Mouse (Mus musculus) ES-Bruce4 (cell line): ENCODE results near the gene Olfr90. TPM values are rescaled to one million over a fixed set of nuclear protein-coding genes. Genes with fewer than 3 reads are reported as not detected.

Experiments used
- H3K27ac ChIP-seq: 2 replicates; pipeline ENCODE4 v1.5.1; 2012; ENCODE audit warnings: low read length, inconsistent platforms; ENCODE audit not compliant: insufficient read depth
- H3K27me3 ChIP-seq: 2 replicates; pipeline ENCODE4 v1.6.1; 2012; ENCODE audit warnings: mild to moderate bottlenecking, low read length, inconsistent platforms; ENCODE audit not compliant: control insufficient read depth, poor library complexity, insufficient read depth, severe bottlenecking
- H3K36me3 ChIP-seq: 2 replicates; pipeline ENCODE4 v1.6.1; 2012; ENCODE audit warnings: inconsistent platforms, mild to moderate bottlenecking, low read length, moderate library complexity; ENCODE audit not compliant: control insufficient read depth, poor library complexity, insufficient read depth, severe bottlenecking
- H3K4me1 ChIP-seq: one replicate; pipeline ENCODE4 v1.8.1; 2011; ENCODE audit warnings: low read length; ENCODE audit not compliant: control insufficient read depth, insufficient read depth
- H3K4me3 ChIP-seq: 2 replicates; pipeline ENCODE4 v1.5.1; 2011; ENCODE audit warnings: low read depth, mild to moderate bottlenecking, low read length
- H3K9ac ChIP-seq: 2 replicates; pipeline ENCODE4 v1.6.1; 2012; ENCODE audit warnings: low read depth, mild to moderate bottlenecking, inconsistent platforms; ENCODE audit not compliant: poor library complexity, severe bottlenecking
- H3K9me3 ChIP-seq: replicated peaks from 2 replicates; pipeline ENCODE4 v1.6.1; 2012; ENCODE audit warnings: mild to moderate bottlenecking, low read length, inconsistent platforms; ENCODE audit not compliant: control insufficient read depth, poor library complexity, insufficient read depth, severe bottlenecking
- CTCF ChIP-seq: IDR thresholded peaks from one replicate; pipeline ENCODE4 v1.8.1; 2011; ENCODE audit warnings: low read depth, low read length
- EP300 ChIP-seq: IDR thresholded peaks from 2 replicates; pipeline ENCODE4 v1.6.1; 2011; ENCODE audit warnings: low read depth, low read length; ENCODE audit not compliant: insufficient read depth
- POLR2A ChIP-seq: IDR thresholded peaks from one replicate; pipeline ENCODE4 v1.8.1; 2011; ENCODE audit warnings: low read length; ENCODE audit not compliant: insufficient read depth
- polyA plus RNA-seq: library from polyadenylated mRNA; stranded (reverse); fragments of >200 nt; gene quantifications from 2 replicates; pipeline ENCODE4 v1.2.4, GENCODE M21; 2011; ENCODE audit warnings: low read depth; ENCODE audit not compliant: missing spikeins, insufficient read depth, insufficient read length

Olfr90 gene
- polyA plus RNA-seq, 1 experiment: 0.22 TPM

GRCm38 (mm10) chr17:37065993-37066392, 22.3 kb downstream of the Olfr90 start:
- Histone ChIP-seq H3K9ac (no peak overlapping the region), H3K9me3 (no peaks in the 10 kb centered on the region), H3K27ac (no peak overlapping the region), H3K36me3 (peaks cover 99% of the 10 kb centered on the region), H3K27me3 (no peaks in the 10 kb centered on the region), H3K4me3 (no peak overlapping the region), H3K4me1 (peaks cover 16% of the 10 kb centered on the region)
- TF ChIP-seq EP300 (no peak), CTCF (no peak)

- Histone ChIP-seq H3K27ac (no peak overlapping the region), H3K9ac (no peak overlapping the region), H3K9me3 (no peaks in the 10 kb centered on the region), H3K4me1 (peaks cover 13% of the 10 kb centered on the region), H3K27me3 (no peaks in the 10 kb centered on the region), H3K36me3 (peaks cover 96% of the 10 kb centered on the region), H3K4me3 (no peak overlapping the region)
- TF ChIP-seq EP300 (no peak), POLR2A (no peak), CTCF (no peak)
Measured at GRCm38 (mm10) chr17:37063686-37064495, 24.4 kb downstream of the Olfr90 start.

GRCm38 (mm10) chr17:37063063-37063462, 25.2 kb downstream of the Olfr90 start:
- H3K27ac ChIP-seq: peak overlapping the region; percentile 50
- no peak overlapping the region for H3K9ac ChIP-seq
- peaks cover 97% of the 10 kb centered on the region for H3K36me3 ChIP-seq
- no peaks in the 10 kb centered on the region for H3K9me3 ChIP-seq
- H3K4me3 ChIP-seq: no peak overlapping the region
- H3K4me1 ChIP-seq: peaks cover 7% of the 10 kb centered on the region
- TF ChIP-seq EP300: no peak
- no peak for TF ChIP-seq CTCF
- TF ChIP-seq POLR2A: no peak
- no peaks in the 10 kb centered on the region for H3K27me3 ChIP-seq

GRCm38 (mm10) chr17:37062101-37062641, 26.1 kb downstream of the Olfr90 start:
- no peak overlapping the region for H3K4me3 ChIP-seq
- H3K27ac ChIP-seq: peak overlapping the region; percentile 25; the same call in 1 of the 2 replicates
- TF ChIP-seq EP300 (no peak), CTCF (no peak), POLR2A (no peak)
- no peaks in the 10 kb centered on the region for H3K9me3 ChIP-seq
- H3K4me1 ChIP-seq: peaks cover 7% of the 10 kb centered on the region
- peaks cover 92% of the 10 kb centered on the region for H3K36me3 ChIP-seq
- no peaks in the 10 kb centered on the region for H3K27me3 ChIP-seq
- no peak overlapping the region for H3K9ac ChIP-seq

- peaks cover 91% of the 10 kb centered on the region for H3K36me3 ChIP-seq
- H3K4me1 ChIP-seq: peaks cover 5% of the 10 kb centered on the region
- H3K9me3 ChIP-seq: no peaks in the 10 kb centered on the region
- TF ChIP-seq CTCF: no peak
- TF ChIP-seq POLR2A: no peak
- TF ChIP-seq EP300: no peak
- no peak overlapping the region for H3K27ac ChIP-seq
- no peaks in the 10 kb centered on the region for H3K27me3 ChIP-seq
- H3K9ac ChIP-seq: no peak overlapping the region
- no peak overlapping the region for H3K4me3 ChIP-seq
Measured at GRCm38 (mm10) chr17:37061435-37061834, 26.9 kb downstream of the Olfr90 start.

GRCm38 (mm10) chr17:37056957-37057356, 31.3 kb downstream of the Olfr90 start:
- Histone ChIP-seq H3K9me3 (no peaks in the 10 kb centered on the region), H3K4me3 (no peak overlapping the region), H3K4me1 (peaks cover 3% of the 10 kb centered on the region), H3K27me3 (no peaks in the 10 kb centered on the region), H3K27ac (no peak overlapping the region), H3K9ac (no peak overlapping the region), H3K36me3 (peaks cover 89% of the 10 kb centered on the region)
- TF ChIP-seq CTCF: no peak
- no peak for TF ChIP-seq POLR2A
- TF ChIP-seq EP300: no peak
